Mouse (Mus musculus): ENCODE measurements around the gene Plk3.

- TF ChIP-seq GATA1 (IDR thresholded peaks at IDR 0.05; ENCODE audit: low read length) = no peak
- no peak for TF ChIP-seq TAL1 (IDR thresholded peaks at IDR 0.05; ENCODE audit: low read length)
Measured at GRCm38 (mm10) chr4:117159666-117160065, 25.9 kb upstream of the Plk3 start.

Data from erythroblast, embryonic 14.5 days (primary cell).